Mouse (Mus musculus): ENCODE results near the gene Trip10. TPM values are rescaled to one million over a fixed set of nuclear protein-coding genes. Genes with fewer than 3 reads are reported as not detected.
A peak's percentile ranks its signal among the peaks of the same experiment; 100 is the strongest.
"Not testable (repeated sequence)": the region's sequence is repeated elsewhere in the genome, so short reads cannot be mapped to it uniquely, and the experiment has no call there.

The Trip10 gene
- polyA plus RNA-seq, 1 experiment from 2014 or later: 32.5 TPM

DNA sequence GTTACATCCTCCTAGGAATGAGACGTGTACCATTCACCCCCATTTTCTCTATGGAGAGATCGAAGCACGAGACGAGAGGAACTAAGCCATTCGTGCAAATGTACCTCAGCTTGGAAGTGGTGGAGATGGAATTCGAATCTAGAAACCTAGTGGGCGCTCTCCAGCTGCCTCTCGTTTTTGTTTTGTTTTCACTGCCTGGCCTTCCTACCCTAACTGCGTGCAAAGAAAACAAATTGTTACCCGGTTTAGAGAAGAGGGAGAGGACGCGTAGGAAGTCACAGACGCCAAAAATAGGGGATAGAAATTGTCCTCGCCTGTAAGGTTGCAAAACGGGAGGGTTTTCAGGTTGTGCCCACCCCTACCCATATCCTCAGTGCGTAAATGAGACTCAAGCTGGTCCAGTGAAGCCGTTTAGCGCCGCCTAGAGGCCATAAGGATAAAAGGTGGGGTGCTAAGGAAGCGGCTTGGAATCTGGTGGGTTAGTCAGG lies 27.4 kb downstream of the Trip10 start:
- H3K4me1 ChIP-seq (replicated peaks; ENCODE audit: control insufficient read depth, insufficient read depth, low read length): peaks cover 9% of the 10 kb centered on the region

DNA sequence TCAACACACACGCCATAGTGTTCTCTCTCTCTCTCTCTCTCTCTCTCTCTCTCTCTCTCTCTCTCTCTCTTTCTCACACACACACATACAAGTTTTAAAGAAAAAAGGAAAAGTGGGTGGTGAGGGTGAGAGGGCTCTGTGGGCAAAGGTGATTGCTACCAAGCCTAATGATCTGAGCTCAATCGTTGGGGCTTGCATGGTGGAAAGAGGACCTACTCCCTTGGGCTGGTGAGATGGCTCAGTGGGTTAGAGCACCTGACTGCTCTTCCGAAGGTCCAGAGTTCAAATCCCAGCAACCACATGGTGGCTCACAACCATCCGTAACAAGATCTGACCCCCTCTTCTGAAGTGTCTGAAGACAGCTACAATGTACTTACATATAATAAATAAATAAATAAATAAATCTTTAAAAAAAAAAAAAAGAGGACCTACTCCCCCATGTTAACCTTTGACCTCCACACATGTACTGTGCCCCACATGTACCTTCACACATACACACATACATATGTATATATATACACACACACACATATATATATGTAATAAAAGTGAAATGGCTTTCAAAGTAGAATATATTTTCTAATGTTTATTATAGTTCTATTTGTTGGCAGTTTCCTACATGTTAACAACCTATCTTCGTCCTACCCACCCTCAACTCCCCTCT lies 28.5 kb downstream of the Trip10 start:
- DNase-seq (ENCODE audit: low spot score); H3K9me3 ChIP-seq (ENCODE audit: control insufficient read depth, low read length); H3K36me3 ChIP-seq (ENCODE audit: control insufficient read depth, insufficient read depth, low read length); H3K4me1 ChIP-seq (replicated peaks; ENCODE audit: control insufficient read depth, insufficient read depth, low read length); H3K9ac ChIP-seq (ENCODE audit: low read length); H3K4me3 ChIP-seq (ENCODE audit: low read depth, low read length); ATAC-seq (replicated peaks; ENCODE audit: low FRiP score); H3K4me2 ChIP-seq (ENCODE audit: low read depth, low read length, severe bottlenecking); H3K27ac ChIP-seq (ENCODE audit: low read depth, low read length): not testable (repeated sequence)
- H3K27me3 ChIP-seq (ENCODE audit: control insufficient read depth, insufficient read depth, low read length): peaks cover 18% of the 10 kb centered on the region
- 84% methylated on average over 4 of the region's 5 CpGs for WGBS

More for the DNA sequence above, 27.4 kb downstream of the Trip10 start:
- peak; percentile 82 for DNase-seq (ENCODE audit: low spot score)
- Histone ChIP-seq H3K4me3 (ENCODE audit: low read depth, low read length) (peak overlapping the region; percentile 32), H3K27ac (ENCODE audit: low read depth, low read length) (no peak overlapping the region), H3K27me3 (ENCODE audit: control insufficient read depth, insufficient read depth, low read length) (peaks cover 18% of the 10 kb centered on the region), H3K4me2 (ENCODE audit: low read depth, low read length, severe bottlenecking) (peak overlapping the region; percentile 47), H3K9me3 (ENCODE audit: control insufficient read depth, low read length) (no peaks in the 10 kb centered on the region), H3K36me3 (ENCODE audit: control insufficient read depth, insufficient read depth, low read length) (no peaks in the 10 kb centered on the region), H3K9ac (ENCODE audit: low read length) (no peak overlapping the region; the same call in 1 of the 2 replicates)
- WGBS: under 1% methylated on average over 20 of the region's 20 CpGs
- ATAC-seq (replicated peaks; ENCODE audit: low FRiP score): peak; percentile 69

DNA sequence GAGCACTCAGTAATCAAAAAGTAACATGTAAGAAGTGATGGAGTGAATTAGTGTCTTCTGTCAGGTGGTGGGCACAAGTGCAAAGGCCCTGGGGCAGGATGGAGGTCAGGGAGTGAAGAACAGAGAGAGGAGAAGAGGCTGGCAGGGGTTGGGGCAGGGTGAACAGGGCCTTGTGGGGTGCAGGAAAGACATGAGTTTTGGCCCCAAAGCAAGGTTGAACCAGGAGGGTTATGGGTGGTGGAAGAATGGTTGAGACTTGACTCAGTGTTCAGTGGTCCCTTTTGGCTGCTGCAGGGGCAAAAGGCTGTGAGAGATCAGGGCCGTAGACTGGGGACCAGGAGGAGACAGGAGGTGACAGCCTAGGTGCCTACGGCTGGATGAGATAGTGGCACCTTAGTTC lies 29.3 kb downstream of the Trip10 start:
- Histone ChIP-seq H3K27ac (ENCODE audit: low read depth, low read length) (no peak overlapping the region), H3K36me3 (ENCODE audit: control insufficient read depth, insufficient read depth, low read length) (no peaks in the 10 kb centered on the region), H3K4me3 (ENCODE audit: low read depth, low read length) (no peak overlapping the region), H3K4me1 (replicated peaks; ENCODE audit: control insufficient read depth, insufficient read depth, low read length) (peaks cover 9% of the 10 kb centered on the region), H3K9ac (ENCODE audit: low read length) (no peak overlapping the region), H3K9me3 (ENCODE audit: control insufficient read depth, low read length) (no peaks in the 10 kb centered on the region), H3K27me3 (ENCODE audit: control insufficient read depth, insufficient read depth, low read length) (peaks cover 18% of the 10 kb centered on the region), H3K4me2 (ENCODE audit: low read depth, low read length, severe bottlenecking) (no peak overlapping the region)
- WGBS: 83% methylated on average over 2 of the region's 2 CpGs
- ATAC-seq (replicated peaks; ENCODE audit: low FRiP score): no peak
- DNase-seq (ENCODE audit: low spot score): no peak

DNA sequence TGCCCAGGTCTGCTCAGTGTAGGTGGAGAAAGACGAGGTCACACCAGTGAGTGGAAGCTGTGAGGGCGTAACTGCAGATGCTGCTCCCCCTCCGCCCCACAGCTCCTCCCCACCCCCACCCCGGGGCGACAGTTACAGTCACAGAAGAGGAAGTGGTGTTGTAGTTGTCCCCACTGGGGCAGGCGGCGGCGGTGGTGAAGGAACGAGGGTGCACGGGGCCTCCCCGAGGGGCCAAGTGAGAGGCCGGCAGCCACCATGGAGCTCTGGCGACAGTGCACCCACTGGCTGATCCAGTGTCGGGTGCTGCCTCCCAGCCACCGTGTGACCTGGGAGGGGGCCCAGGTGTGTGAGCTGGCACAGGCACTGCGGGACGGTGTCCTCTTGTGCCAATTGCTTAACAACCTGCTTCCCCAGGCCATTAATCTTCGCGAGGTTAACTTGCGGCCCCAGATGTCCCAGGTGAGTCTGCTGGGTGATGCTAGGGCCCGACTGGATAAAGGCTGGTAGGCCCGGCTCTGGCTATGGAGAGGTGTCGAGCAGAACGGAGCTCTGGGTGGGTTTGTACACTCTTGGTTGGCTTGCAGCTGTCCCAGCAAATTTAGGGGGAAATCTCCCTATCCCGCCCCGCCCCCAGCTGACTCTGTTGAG lies 29.8 kb downstream of the Trip10 start, which contains the start of gene Vav1:
Gene Vav1 (plus strand): TSS at position 158 of the 648 bp plus-strand sequence.
- WGBS: 69% methylated on average over 26 of the region's 26 CpGs
- H3K27ac ChIP-seq (ENCODE audit: low read depth, low read length): no peak within 1 kb of the TSS
- DNase-seq (ENCODE audit: low spot score): no peak
- H3K9ac ChIP-seq (ENCODE audit: low read length): no peak within 1 kb of the TSS
- H3K4me2 ChIP-seq (ENCODE audit: low read depth, low read length, severe bottlenecking): no peak within 1 kb of the TSS
- peaks cover 9% of the 10 kb centered on the region for H3K4me1 ChIP-seq (replicated peaks; ENCODE audit: control insufficient read depth, insufficient read depth, low read length)
- H3K9me3 ChIP-seq (ENCODE audit: control insufficient read depth, low read length): no peaks in the 10 kb centered on the region
- no peak within 1 kb of the TSS for H3K4me3 ChIP-seq (ENCODE audit: low read depth, low read length)
- peaks cover 18% of the 10 kb centered on the region for H3K27me3 ChIP-seq (ENCODE audit: control insufficient read depth, insufficient read depth, low read length)
- H3K36me3 ChIP-seq (ENCODE audit: control insufficient read depth, insufficient read depth, low read length): no peaks in the 10 kb centered on the region
- ATAC-seq (replicated peaks; ENCODE audit: low FRiP score): no peak

DNA sequence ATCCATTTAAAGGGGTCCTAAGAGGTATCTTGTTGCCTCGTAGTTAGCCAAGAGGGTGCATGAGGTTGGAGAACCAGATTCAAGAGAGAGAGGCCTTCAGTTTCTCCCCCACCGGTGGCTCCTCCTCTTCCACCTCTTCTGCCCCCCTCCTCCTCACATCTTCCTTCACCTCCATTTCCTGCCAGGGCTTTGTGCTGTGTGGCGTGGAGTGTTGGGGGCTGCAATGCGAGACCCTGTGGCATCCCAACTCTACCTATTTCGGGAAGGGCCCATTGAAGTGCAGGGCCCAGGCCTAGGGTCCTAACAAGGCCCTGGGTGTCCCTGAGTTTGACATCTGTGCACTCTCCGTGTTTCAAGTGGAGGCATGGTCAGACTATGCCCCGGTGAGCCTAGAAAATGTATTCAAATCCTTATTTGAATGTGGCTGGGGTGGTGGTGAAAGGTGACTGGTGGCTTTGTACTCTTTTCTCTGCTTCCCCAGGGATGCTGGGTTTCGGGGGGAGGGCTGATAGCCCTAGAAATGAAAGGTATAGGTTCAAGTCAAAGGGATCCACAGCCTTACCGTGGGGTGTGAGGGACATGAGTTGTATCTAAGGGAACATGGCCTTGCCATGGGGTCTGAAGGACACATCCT lies 30.5 kb downstream of the Trip10 start:
- H3K4me2 ChIP-seq (ENCODE audit: low read depth, low read length, severe bottlenecking): no peak overlapping the region
- peaks cover 9% of the 10 kb centered on the region for H3K4me1 ChIP-seq (replicated peaks; ENCODE audit: control insufficient read depth, insufficient read depth, low read length)
- H3K36me3 ChIP-seq (ENCODE audit: control insufficient read depth, insufficient read depth, low read length): no peaks in the 10 kb centered on the region
- no peak overlapping the region for H3K9ac ChIP-seq (ENCODE audit: low read length)
- H3K4me3 ChIP-seq (ENCODE audit: low read depth, low read length): no peak overlapping the region
- WGBS: 55% methylated on average over 9 of the region's 9 CpGs
- H3K27ac ChIP-seq (ENCODE audit: low read depth, low read length): no peak overlapping the region
- no peaks in the 10 kb centered on the region for H3K9me3 ChIP-seq (ENCODE audit: control insufficient read depth, low read length)
- H3K27me3 ChIP-seq (ENCODE audit: control insufficient read depth, insufficient read depth, low read length): peaks cover 16% of the 10 kb centered on the region
- DNase-seq (ENCODE audit: low spot score) (no peak), ATAC-seq (replicated peaks; ENCODE audit: low FRiP score) (no peak)

DNA sequence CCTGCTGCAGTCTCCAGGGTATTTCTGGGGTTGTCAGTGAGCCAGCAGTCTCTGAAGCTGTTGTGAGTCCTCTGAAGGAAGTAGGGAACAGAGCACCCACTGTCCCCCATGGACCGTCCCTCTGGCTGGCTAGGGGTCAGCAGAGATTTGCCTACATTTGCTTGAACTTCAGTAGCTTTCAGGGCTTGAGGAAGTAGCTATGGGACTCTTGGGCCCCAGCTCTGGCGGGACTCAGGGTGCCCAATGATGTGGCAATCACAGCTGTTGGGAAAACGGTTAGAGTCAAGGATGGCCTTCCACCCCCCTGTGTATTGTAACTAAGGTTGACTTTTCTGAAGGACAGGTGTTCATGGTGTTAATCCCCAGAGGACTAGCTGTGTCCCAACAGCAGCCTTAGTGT lies 31.2 kb downstream of the Trip10 start:
- ATAC-seq (replicated peaks; ENCODE audit: low FRiP score): no peak
- H3K9me3 ChIP-seq (ENCODE audit: control insufficient read depth, low read length): no peaks in the 10 kb centered on the region
- 80% methylated on average over 3 of the region's 3 CpGs for WGBS

DNA sequence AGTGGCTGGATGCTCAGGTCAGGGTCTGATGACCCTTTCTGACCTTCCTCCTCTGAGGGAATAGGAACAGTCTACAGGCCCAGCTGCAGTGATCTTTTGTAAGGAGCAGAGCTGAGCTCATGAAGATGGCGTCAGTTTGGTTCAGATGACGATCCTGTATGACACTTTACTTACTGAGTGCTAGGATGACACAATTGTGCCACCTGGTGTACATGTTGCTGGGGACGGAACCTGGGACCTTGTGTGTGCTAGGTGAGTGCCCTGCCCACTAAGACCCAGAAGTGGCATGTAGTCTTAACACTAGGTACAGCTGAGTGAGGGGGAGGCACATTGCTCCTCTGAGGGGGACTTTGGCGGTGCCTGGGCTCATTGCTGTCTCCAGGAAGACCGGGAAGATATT lies 34.7 kb downstream of the Trip10 start:
- Histone ChIP-seq H3K4me1 (replicated peaks; ENCODE audit: control insufficient read depth, insufficient read depth, low read length) (no peaks in the 10 kb centered on the region), H3K36me3 (ENCODE audit: control insufficient read depth, insufficient read depth, low read length) (no peaks in the 10 kb centered on the region), H3K4me3 (ENCODE audit: low read depth, low read length) (no peak overlapping the region), H3K27ac (ENCODE audit: low read depth, low read length) (no peak overlapping the region), H3K9me3 (ENCODE audit: control insufficient read depth, low read length) (no peaks in the 10 kb centered on the region), H3K4me2 (ENCODE audit: low read depth, low read length, severe bottlenecking) (no peak overlapping the region), H3K9ac (ENCODE audit: low read length) (no peak overlapping the region), H3K27me3 (ENCODE audit: control insufficient read depth, insufficient read depth, low read length) (no peaks in the 10 kb centered on the region)
- WGBS: 86% methylated on average over 5 of the region's 5 CpGs
- no peak for ATAC-seq (replicated peaks; ENCODE audit: low FRiP score)
- DNase-seq (ENCODE audit: low spot score): no peak

More for the DNA sequence above, 31.2 kb downstream of the Trip10 start:
- Histone ChIP-seq H3K27me3 (ENCODE audit: control insufficient read depth, insufficient read depth, low read length) (peaks cover 9% of the 10 kb centered on the region), H3K27ac (ENCODE audit: low read depth, low read length) (no peak overlapping the region), H3K4me3 (ENCODE audit: low read depth, low read length) (no peak overlapping the region), H3K36me3 (ENCODE audit: control insufficient read depth, insufficient read depth, low read length) (no peaks in the 10 kb centered on the region), H3K4me2 (ENCODE audit: low read depth, low read length, severe bottlenecking) (no peak overlapping the region), H3K4me1 (replicated peaks; ENCODE audit: control insufficient read depth, insufficient read depth, low read length) (0 out of 2 replicates have a peak, but pooled peaks cover 3% of the 10 kb centered on the region), H3K9ac (ENCODE audit: low read length) (no peak overlapping the region)
- no peak for DNase-seq (ENCODE audit: low spot score)

DNA sequence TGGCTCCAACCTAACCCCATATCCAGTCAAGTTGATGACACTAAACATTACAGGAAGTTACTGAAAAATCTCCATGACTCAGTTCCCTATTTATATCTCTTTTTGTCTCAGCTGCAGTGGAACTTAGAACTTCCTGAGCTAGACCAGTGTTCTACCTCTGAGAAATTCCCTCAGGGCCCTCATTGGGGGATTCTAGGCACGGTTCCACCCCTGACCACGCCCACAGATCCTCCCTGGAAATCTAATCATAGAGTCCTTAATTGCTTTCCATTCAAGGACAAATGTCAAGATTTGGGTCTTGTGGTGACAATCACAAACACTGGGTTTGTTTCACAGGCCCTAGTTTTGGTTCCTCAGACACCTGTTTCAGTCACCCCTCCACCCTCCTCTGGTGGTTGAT lies 35.8 kb downstream of the Trip10 start:
- WGBS: 61% methylated on average over 2 of the region's 2 CpGs

More for the DNA sequence above, 35.8 kb downstream of the Trip10 start:
- ATAC-seq (replicated peaks; ENCODE audit: low FRiP score): no peak
- H3K27me3 ChIP-seq (ENCODE audit: control insufficient read depth, insufficient read depth, low read length): no peaks in the 10 kb centered on the region
- no peak overlapping the region for H3K4me2 ChIP-seq (ENCODE audit: low read depth, low read length, severe bottlenecking)
- H3K36me3 ChIP-seq (ENCODE audit: control insufficient read depth, insufficient read depth, low read length): no peaks in the 10 kb centered on the region
- no peak for DNase-seq (ENCODE audit: low spot score)
- no peaks in the 10 kb centered on the region; the same call in 1 of the 2 replicates for H3K9me3 ChIP-seq (ENCODE audit: control insufficient read depth, low read length)
- no peak overlapping the region for H3K4me3 ChIP-seq (ENCODE audit: low read depth, low read length)
- no peaks in the 10 kb centered on the region for H3K4me1 ChIP-seq (replicated peaks; ENCODE audit: control insufficient read depth, insufficient read depth, low read length)
- no peak overlapping the region for H3K27ac ChIP-seq (ENCODE audit: low read depth, low read length)
- no peak overlapping the region for H3K9ac ChIP-seq (ENCODE audit: low read length)

Data from forebrain, embryonic 11.5 days (tissue).